Mouse (Mus musculus): ENCODE data around the gene Efcab7. TPM values are rescaled to one million over a fixed set of nuclear protein-coding genes. Genes with fewer than 3 reads are reported as not detected.

Efcab7 gene
- total and polyA plus RNA-seq, 3 experiments = 10.6 to 57.0 (median 14.6) TPM

DNA sequence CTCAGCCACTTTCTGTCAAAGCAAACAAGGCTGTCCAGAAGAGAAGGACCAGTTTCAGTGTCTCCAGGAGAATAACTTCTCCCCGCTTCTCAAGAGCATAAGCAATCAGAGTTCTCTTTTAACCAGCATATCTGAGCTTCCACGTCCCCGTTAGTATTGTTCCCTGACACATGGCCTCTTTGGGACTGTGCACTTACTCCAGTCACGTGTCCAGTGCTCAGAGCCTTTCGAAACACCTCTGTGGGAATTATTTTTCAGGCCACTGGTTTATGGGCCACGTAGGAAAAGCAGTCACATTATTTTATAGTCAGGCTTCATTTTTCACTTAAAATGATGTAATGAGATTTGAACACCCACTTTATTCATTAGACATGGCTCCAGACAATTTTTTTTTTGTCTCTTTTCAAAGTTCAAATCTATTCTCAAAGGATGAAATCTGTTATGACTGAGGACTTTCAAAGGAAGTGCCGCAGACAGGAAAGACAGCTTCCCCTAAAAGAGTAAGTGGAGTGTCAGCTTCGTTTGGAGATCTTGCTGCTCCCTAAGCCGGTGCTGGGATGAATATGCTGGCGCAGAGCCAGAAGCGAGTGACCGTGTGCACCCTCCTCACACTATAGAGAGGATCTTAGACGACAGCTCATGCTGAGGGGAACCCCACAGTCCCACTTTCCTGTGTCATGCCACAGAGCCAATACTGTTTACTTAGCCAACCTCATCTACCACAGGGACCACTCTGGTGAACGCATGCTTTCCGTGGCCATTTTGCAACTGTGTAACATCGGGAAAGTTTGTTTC is 110.9 kb downstream of the Efcab7 start:
- Histone ChIP-seq H3K9ac (ENCODE audit: insufficient read depth, low read depth) (no peak overlapping the region), H3K27ac (ENCODE audit: insufficient read depth, low read depth) (no peak overlapping the region), H3K79me2 (replicated peaks; ENCODE audit: control insufficient read depth, extremely low read depth, insufficient read depth, poor library complexity, severe bottlenecking) (no peaks in the 10 kb centered on the region), H3K4me2 (ENCODE audit: insufficient read depth, low read depth, poor library complexity, severe bottlenecking) (no peak overlapping the region), H3K4me1 (ENCODE audit: control insufficient read depth in 1 of 2, insufficient read depth in 2 of 2) (peaks cover 14 to 93% of the 10 kb centered on the region in 2 experiments), H3K36me3 (replicated peaks in 1 of 2; ENCODE audit: control insufficient read depth in 1 of 2, insufficient read depth in 1 of 2, low read length in 1 of 2) (peaks cover 3 to 55% of the 10 kb centered on the region in 2 experiments), H3K9me3 (replicated peaks; ENCODE audit: low read length) (no peaks in the 10 kb centered on the region), H3K27me3 (replicated peaks) (no peaks in the 10 kb centered on the region), H3K4me3 (replicated peaks in 1 of 3; ENCODE audit: low read depth in 2 of 3, low read length in 2 of 3, poor library complexity in 1 of 3) (no peak overlapping the region)
- dilution Hi-C loops (cut with MboI; ENCODE audit: extremely low pct_ligation_motif_present, extremely low pct_unique_long_range_greater_than_20kb, low sequenced_read_pairs) = no loop called here
- in situ Hi-C loops (cut with MboI; ENCODE audit: low pct_ligation_motif_present, low pct_unique_long_range_greater_than_20kb, low sequenced_read_pairs) = no loop called here
- no peak for DNase-seq (ENCODE audit: extremely low read depth)
- TF ChIP-seq POLR2AphosphoS2 (IDR thresholded peaks at IDR 0.05; ENCODE audit: low read depth, low read length) (no peak), CTCF (conservative IDR thresholded peaks at IDR 0.05 in 1 of 2, IDR thresholded peaks at IDR 0.05 in 1 of 2; ENCODE audit: low read depth in 2 of 2, low read length in 2 of 2) (no peak), NRF1 (IDR thresholded peaks at IDR 0.05; ENCODE audit: low read depth, low read length) (no peak), MAX (IDR thresholded peaks at IDR 0.05; ENCODE audit: low read length) (no peak), BHLHE40 (IDR thresholded peaks at IDR 0.05; ENCODE audit: low read depth, low read length) (no peak), ELF1 (IDR thresholded peaks at IDR 0.05; ENCODE audit: low read depth, low read length) (no peak), SMC3 (IDR thresholded peaks at IDR 0.05; ENCODE audit: low read depth, low read length) (no peak), UBTF (IDR thresholded peaks at IDR 0.05; ENCODE audit: low read depth, low read length) (no peak), ZKSCAN1 (IDR thresholded peaks at IDR 0.05; ENCODE audit: borderline replicate concordance, low read depth, low read length) (no peak), IRF4 (IDR thresholded peaks at IDR 0.05; ENCODE audit: low read depth, low read length) (no peak), MEF2A (IDR thresholded peaks at IDR 0.05; ENCODE audit: borderline replicate concordance, low read depth, low read length) (no peak), USF1 (IDR thresholded peaks at IDR 0.05; ENCODE audit: low read depth, low read length) (no peak)

DNA sequence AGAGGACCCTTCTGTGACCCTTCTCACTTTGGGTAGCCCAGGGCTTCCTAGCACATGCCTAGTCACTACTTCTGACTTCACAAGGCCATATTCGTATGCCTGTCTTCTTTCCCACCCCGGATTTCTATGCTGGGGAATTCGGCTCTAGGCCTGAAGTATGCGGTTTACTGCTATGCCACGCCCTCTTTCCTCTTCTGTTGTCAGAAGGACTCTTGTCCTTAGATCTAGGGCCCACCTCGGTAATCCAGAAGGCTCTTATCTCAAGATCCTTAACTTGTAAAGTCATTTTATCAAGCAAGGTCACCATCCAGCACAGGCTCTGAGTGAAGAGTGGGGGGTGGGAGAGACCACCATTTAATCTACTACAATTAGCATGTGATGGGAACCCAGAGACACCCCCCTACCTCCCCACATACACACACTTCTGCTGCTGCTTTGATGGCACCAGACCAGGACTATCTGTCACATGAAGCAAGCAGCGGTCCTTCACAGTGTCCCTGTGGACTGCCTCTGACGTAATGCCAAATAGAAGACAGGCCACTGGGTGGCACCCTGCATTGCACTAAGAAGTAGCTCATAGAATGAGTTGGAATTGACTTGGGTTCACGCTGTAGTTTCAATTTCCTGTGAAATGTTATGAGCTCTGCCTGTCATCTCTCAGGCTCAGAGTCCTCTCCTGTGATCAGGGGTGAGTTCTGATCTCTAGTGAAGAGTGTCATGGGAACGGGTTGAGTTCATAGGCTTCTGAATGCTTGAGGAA is 112.8 kb downstream of the Efcab7 start:
- no peak overlapping the region for H3K27ac ChIP-seq (ENCODE audit: insufficient read depth, low read depth)
- H3K9ac ChIP-seq (ENCODE audit: insufficient read depth, low read depth) = peak overlapping the region; percentile 57
- peaks cover 0 to 41% of the 10 kb centered on the region in 2 experiments for H3K36me3 ChIP-seq (replicated peaks in 1 of 2; ENCODE audit: control insufficient read depth in 1 of 2, insufficient read depth in 1 of 2, low read length in 1 of 2)
- dilution Hi-C loops (cut with MboI; ENCODE audit: extremely low pct_ligation_motif_present, extremely low pct_unique_long_range_greater_than_20kb, low sequenced_read_pairs) = no loop called here
- peak overlapping the region; percentile 5 to 32 (median 18) for H3K4me3 ChIP-seq (replicated peaks in 1 of 3; ENCODE audit: low read depth in 2 of 3, low read length in 2 of 3, poor library complexity in 1 of 3)
- in situ Hi-C loops (cut with MboI; ENCODE audit: low pct_ligation_motif_present, low pct_unique_long_range_greater_than_20kb, low sequenced_read_pairs) = no loop called here
- H3K9me3 ChIP-seq (replicated peaks; ENCODE audit: low read length) = no peaks in the 10 kb centered on the region
- peak; percentile 81 for DNase-seq (ENCODE audit: extremely low read depth)
- H3K4me2 ChIP-seq (ENCODE audit: insufficient read depth, low read depth, poor library complexity, severe bottlenecking) = peak overlapping the region; percentile 62
- H3K4me1 ChIP-seq (ENCODE audit: control insufficient read depth in 1 of 2, insufficient read depth in 2 of 2) = peaks cover 24 to 98% of the 10 kb centered on the region in 2 experiments
- H3K79me2 ChIP-seq (replicated peaks; ENCODE audit: control insufficient read depth, extremely low read depth, insufficient read depth, poor library complexity, severe bottlenecking) = no peaks in the 10 kb centered on the region
- no peaks in the 10 kb centered on the region for H3K27me3 ChIP-seq (replicated peaks)
- no peak for TF ChIP-seq MYC (IDR thresholded peaks at IDR 0.05; ENCODE audit: low read depth, low read length)
- no peak for TF ChIP-seq POLR2AphosphoS2 (IDR thresholded peaks at IDR 0.05; ENCODE audit: low read depth, low read length)
- TF ChIP-seq SIN3A (IDR thresholded peaks at IDR 0.05; ENCODE audit: low read length) = no peak
- no peak for TF ChIP-seq PAX5 (IDR thresholded peaks at IDR 0.05; ENCODE audit: low read length)
- no peak for TF ChIP-seq UBTF (IDR thresholded peaks at IDR 0.05; ENCODE audit: low read depth, low read length)
- TF ChIP-seq JUN (IDR thresholded peaks at IDR 0.05; ENCODE audit: insufficient read depth, low read depth, low read length) = peak; percentile 71
- TF ChIP-seq NELFE (IDR thresholded peaks at IDR 0.05; ENCODE audit: low read depth, low read length) = no peak
- no peak for TF ChIP-seq MAFK (IDR thresholded peaks at IDR 0.05; ENCODE audit: insufficient replicate concordance, low read length)
- TF ChIP-seq IRF4 (IDR thresholded peaks at IDR 0.05; ENCODE audit: low read depth, low read length) = peak; percentile 58; the same call in 1 of the 2 replicates
- TF ChIP-seq CHD2 (IDR thresholded peaks at IDR 0.05; ENCODE audit: low read length) = no peak
- no peak for TF ChIP-seq TBP (conservative IDR thresholded peaks at IDR 0.05; ENCODE audit: low read depth, low read length)
- peak in 1 of 2 experiments; percentile 68; a peak in 2 of 4 replicates for TF ChIP-seq CTCF (conservative IDR thresholded peaks at IDR 0.05 in 1 of 2, IDR thresholded peaks at IDR 0.05 in 1 of 2; ENCODE audit: low read depth in 2 of 2, low read length in 2 of 2)
- TF ChIP-seq ZNF384 (IDR thresholded peaks at IDR 0.05; ENCODE audit: low read depth, low read length) = no peak
- TF ChIP-seq MXI1 (IDR thresholded peaks at IDR 0.05; ENCODE audit: low read depth, low read length) = no peak
- TF ChIP-seq GABPA (IDR thresholded peaks at IDR 0.05; ENCODE audit: insufficient replicate concordance, low read depth, low read length) = no peak
- TF ChIP-seq POLR2A (IDR thresholded peaks at IDR 0.05; ENCODE audit: low read depth, low read length) = no peak
- TF ChIP-seq RCOR1 (conservative IDR thresholded peaks at IDR 0.05; ENCODE audit: low read depth, low read length) = no peak
- TF ChIP-seq MAX (IDR thresholded peaks at IDR 0.05; ENCODE audit: low read length) = no peak
- no peak for TF ChIP-seq HCFC1 (IDR thresholded peaks at IDR 0.05; ENCODE audit: low read depth, low read length)
- no peak for TF ChIP-seq TCF12 (IDR thresholded peaks at IDR 0.05; ENCODE audit: low read depth, low read length)
- no peak for TF ChIP-seq NRF1 (IDR thresholded peaks at IDR 0.05; ENCODE audit: low read depth, low read length)
- no peak for TF ChIP-seq ZC3H11A (IDR thresholded peaks at IDR 0.05; ENCODE audit: low read depth, low read length)
- peak; percentile 70 for TF ChIP-seq ETS1 (conservative IDR thresholded peaks at IDR 0.05; ENCODE audit: low read depth, low read length)

Measured in CH12.LX (cell line).